Mouse (Mus musculus) liver, embryonic 14.5 days (tissue): ENCODE measurements around the gene Spock1. TPM values are rescaled to one million over a fixed set of nuclear protein-coding genes. Genes with fewer than 3 reads are reported as not detected.
A peak's percentile ranks its signal among the peaks of the same experiment; 100 is the strongest.

Experiments
- ATAC-seq: fragments of 200-750 bp; cut with Nextera tagmentation; 2 replicates; pipeline ENCODE4 v1.8.0; 2017; ENCODE audit warnings: moderate number of reproducible peaks, mild to moderate bottlenecking, moderate library complexity; ENCODE audit not compliant: insufficient read depth
- DNase-seq, 3 experiments: peaks; one replicate each; pipeline ENCODE4 v3.0.0-alpha.2; 2012 to 2013; ENCODE audit warnings: low read depth in 3 of 3, low spot score in 3 of 3
- H3K27ac ChIP-seq: fragments of 300-500 bp; sonication (generic); 2 replicates; pipeline ENCODE4 v1.5.1; 2014; ENCODE audit warnings: moderate library complexity, mild to moderate bottlenecking, control low read depth, inconsistent platforms
- H3K27me3 ChIP-seq: fragments of 300-500 bp; sonication (generic); 2 replicates; pipeline ENCODE4 v1.6.1; 2014; ENCODE audit warnings: mild to moderate bottlenecking, low read length, moderate library complexity; ENCODE audit not compliant: control insufficient read depth, insufficient read depth
- H3K36me3 ChIP-seq: fragments of 300-500 bp; sonication (generic); replicated peaks from 2 replicates; pipeline ENCODE4 v1.6.1; 2014; ENCODE audit warnings: low read depth; ENCODE audit not compliant: control insufficient read depth, insufficient read depth
- H3K4me1 ChIP-seq, 2 experiments: fragments of 200-500 bp in 1 of 2; fragments of 300-500 bp in 1 of 2; sonication (generic) in 1 of 2; replicated peaks; 2 replicates each; pipeline ENCODE4 v1.6.1; 2012 to 2014; ENCODE audit warnings: antibody characterized with exemption in 1 of 2, inconsistent platforms in 1 of 2, low read length in 1 of 2; ENCODE audit not compliant: control insufficient read depth in 2 of 2, insufficient read depth in 2 of 2
- H3K4me2 ChIP-seq: fragments of 300-500 bp; sonication (generic); 2 replicates; pipeline ENCODE4 v1.6.1; 2014; ENCODE audit warnings: low read depth, mild to moderate bottlenecking, control low read depth, moderate library complexity
- H3K4me3 ChIP-seq, 2 experiments: fragments of 200-500 bp in 1 of 2; fragments of 300-500 bp in 1 of 2; sonication (generic) in 1 of 2; 2 replicates each; pipeline ENCODE4 v1.5.1; 2012 to 2014; ENCODE audit warnings: low read depth in 2 of 2, low read length in 2 of 2, mild to moderate bottlenecking in 2 of 2, control low read depth in 1 of 2, inconsistent platforms in 1 of 2, moderate library complexity in 1 of 2; ENCODE audit not compliant: insufficient read depth in 1 of 2
- H3K9ac ChIP-seq: fragments of 300-500 bp; sonication (generic); replicated peaks from 2 replicates; pipeline ENCODE4 v1.6.1; 2014; ENCODE audit warnings: mild to moderate bottlenecking, control low read depth, moderate library complexity
- H3K9me3 ChIP-seq: fragments of 300-500 bp; sonication (generic); 2 replicates; pipeline ENCODE4 v1.6.1; 2016; ENCODE audit warnings: low read length, mixed read lengths; ENCODE audit not compliant: control insufficient read depth
- CTCF ChIP-seq: IDR thresholded peaks from 2 replicates; pipeline ENCODE4 v1.5.1; 2016; ENCODE audit warnings: antibody characterized with exemption, low read depth, control low read depth
- EP300 ChIP-seq: IDR thresholded peaks from 2 replicates; pipeline ENCODE4 v1.6.1; 2016; ENCODE audit warnings: antibody characterized with exemption, low read depth
- WGBS: fragments of 180-500 bp; shearing (Covaris S2); extraction: QIAGEN DNeasy Blood & Tissue Kit; methylation state at CpG from one replicate; pipeline ENCODE4 v1.1.7; 2014; ENCODE audit not compliant: insufficient replicate concordance; 5-methylcytosine and 5-hydroxymethylcytosine counted together
- polyA plus RNA-seq, 2 experiments: library from polyadenylated mRNA; depleted of rRNA in 1 of 2; stranded (reverse) in 1 of 2; unstranded in 1 of 2; fragments of >200 nt; fragmentation: Nextera tagmentation in 1 of 2; extraction: Ambion mirVana in 1 of 2; gene quantifications; 2 replicates each; pipeline versions ENCODE4 v1.2.1 to v1.2.3; 2012 to 2014

The Spock1 gene
- polyA plus RNA-seq, 2 experiments: 0.06 TPM; not detected in 1

DNA sequence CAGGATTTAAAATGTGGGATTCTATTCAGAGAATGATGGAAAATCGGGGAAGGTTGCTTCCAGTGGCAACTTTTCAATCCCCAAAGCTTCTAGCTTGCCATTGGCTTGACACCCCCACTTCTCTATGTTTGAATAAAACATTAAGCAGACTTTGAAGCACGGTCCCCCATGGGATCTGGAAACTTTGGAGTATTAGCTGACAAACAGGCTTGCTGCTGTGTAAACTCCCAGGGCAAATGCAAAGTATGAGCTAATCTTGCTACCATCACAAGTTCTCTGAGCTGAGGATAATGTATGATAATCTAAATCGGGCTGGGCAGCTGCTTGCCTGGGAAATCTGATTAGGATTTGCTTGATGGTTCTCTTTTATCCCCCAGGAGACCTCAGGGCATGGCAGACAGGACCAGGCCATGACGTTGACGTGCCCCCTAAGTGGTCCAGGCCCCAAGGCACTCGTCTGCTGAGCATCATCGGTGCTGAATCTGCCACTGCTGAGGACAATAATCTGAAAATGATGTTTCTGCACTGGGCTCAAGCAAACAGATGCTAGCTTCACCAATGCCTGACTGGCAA, 284.1 kb downstream of the Spock1 start:
- H3K27ac ChIP-seq: no peak overlapping the region
- ATAC-seq: no peak
- WGBS: 49% methylated on average over 7 of the region's 7 CpGs
- no peak for TF ChIP-seq CTCF
- TF ChIP-seq EP300: no peak
- H3K9me3 ChIP-seq: no peaks in the 10 kb centered on the region
- no peak for DNase-seq
- H3K36me3 ChIP-seq: no peaks in the 10 kb centered on the region
- no peak overlapping the region for H3K9ac ChIP-seq
- no peak overlapping the region for H3K4me3 ChIP-seq
- peaks cover 3 to 18% of the 10 kb centered on the region in 2 experiments; a peak in 3 of 4 replicates for H3K4me1 ChIP-seq
- H3K4me2 ChIP-seq: no peak overlapping the region
- H3K27me3 ChIP-seq: no peaks in the 10 kb centered on the region; the same call in 1 of the 2 replicates

DNA sequence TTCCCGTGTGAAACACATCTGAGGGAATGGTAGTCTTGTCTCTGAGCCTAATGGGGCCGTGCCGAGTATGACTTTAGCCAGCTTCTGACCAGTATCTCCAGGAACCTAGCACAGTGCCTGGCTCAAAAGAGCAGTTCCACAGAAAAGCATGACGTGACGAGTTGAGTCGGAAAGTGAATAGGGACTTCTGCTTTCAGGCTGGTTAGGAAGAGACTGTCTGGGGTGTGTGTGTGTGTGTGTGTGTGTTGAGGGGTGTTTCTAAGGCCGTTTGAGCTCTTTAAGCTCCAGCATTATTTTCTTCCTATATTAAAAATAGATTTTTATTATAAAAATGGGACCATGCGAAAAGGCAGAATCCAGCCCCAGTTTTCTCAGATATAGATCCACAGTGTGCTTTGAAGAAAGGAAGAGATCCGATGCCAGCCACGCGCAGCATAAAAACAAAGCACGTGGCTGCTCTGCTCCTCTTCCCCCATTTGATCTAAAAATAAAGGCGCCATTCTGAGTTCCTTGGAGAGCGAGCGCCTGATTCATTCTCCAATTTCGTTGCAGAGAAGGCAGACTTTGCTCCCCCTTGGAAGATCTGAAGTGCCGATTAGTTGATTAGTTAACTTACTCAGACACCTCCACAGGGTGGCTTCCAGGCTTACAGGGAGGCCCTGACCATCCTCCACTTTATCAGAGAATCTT, 288.9 kb downstream of the Spock1 start:
- Histone ChIP-seq H3K4me1 (no peaks in the 10 kb centered on the region), H3K4me3 (no peak overlapping the region), H3K36me3 (no peaks in the 10 kb centered on the region), H3K4me2 (no peak overlapping the region), H3K27me3 (no peaks in the 10 kb centered on the region; the same call in 1 of the 2 replicates), H3K27ac (no peak overlapping the region), H3K9me3 (no peaks in the 10 kb centered on the region), H3K9ac (no peak overlapping the region)
- TF ChIP-seq EP300 (no peak), CTCF (no peak)
- 62% methylated on average over 17 of the region's 17 CpGs for WGBS
- DNase-seq (no peak), ATAC-seq (no peak)

DNA sequence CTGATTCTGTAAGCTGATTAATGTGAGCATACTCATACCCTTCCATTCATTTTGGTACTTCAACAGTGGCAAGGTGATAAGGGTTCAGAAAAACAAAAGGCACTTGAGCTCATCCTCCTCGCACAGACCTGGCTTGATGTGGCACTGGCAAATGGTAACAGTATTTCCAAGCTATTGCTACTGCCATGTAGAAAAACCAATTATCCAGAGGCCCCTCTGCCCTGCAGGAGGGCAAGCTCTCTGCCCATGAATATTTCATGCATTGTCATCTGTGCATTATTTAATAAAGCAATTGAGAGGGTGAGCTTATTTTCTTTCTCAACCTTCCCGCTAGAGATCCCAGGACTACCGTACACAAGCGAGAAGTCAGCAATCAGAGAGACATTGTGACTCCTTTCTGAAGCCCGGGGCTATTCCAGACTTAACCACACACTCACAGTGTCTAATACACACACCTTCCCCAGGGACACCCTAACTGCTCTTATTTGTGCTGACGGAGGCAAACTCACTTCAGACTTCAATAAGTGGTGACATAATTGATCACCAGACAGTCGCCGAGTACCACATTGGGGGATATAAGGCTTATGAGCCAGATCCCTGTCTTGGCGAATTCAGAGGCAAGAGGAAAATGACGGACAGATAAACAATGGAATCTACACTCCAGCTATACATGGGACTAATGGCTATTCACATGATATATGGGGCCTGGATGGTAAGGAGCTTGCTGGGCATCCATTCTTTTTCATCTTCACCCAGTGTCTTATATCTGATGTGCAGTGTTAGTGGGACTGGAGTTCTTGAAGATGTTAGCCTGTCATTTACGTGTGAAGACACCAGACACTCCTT, 296.6 kb downstream of the Spock1 start:
- Histone ChIP-seq H3K27me3 (no peaks in the 10 kb centered on the region), H3K4me3 (no peak overlapping the region), H3K9ac (no peak overlapping the region), H3K4me2 (no peak overlapping the region), H3K36me3 (no peaks in the 10 kb centered on the region), H3K27ac (no peak overlapping the region), H3K4me1 (no peaks in the 10 kb centered on the region), H3K9me3 (no peaks in the 10 kb centered on the region)
- no peak for ATAC-seq
- DNase-seq: no peak
- TF ChIP-seq CTCF (no peak), EP300 (no peak)
- WGBS: 72% methylated on average over 11 of the region's 11 CpGs

DNA sequence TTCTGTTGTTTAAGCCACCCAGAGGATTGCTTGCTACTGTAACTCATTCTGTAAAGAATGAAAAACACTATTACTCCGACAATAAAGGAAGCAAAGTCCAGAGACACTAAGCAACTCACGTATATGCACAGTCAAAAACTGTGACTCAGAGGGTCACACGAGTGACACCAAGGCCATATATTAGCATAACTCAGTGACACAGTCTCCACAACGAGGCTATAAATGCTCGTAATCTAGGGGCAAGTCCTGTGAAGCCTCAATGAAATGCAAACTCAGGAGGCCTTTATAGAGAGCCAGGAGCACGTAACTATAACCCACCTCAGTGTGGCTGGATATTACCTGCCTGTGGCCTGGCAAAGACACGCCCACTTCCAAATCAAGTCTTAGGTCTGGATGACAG, 298.2 kb downstream of the Spock1 start:
- no peak overlapping the region for H3K27ac ChIP-seq
- H3K9me3 ChIP-seq: no peaks in the 10 kb centered on the region
- peaks cover 0 to under 1% of the 10 kb centered on the region in 2 experiments; a peak in 1 of 4 replicates for H3K4me1 ChIP-seq
- H3K9ac ChIP-seq: no peak overlapping the region
- ATAC-seq (no peak), DNase-seq (no peak)
- no peak for TF ChIP-seq CTCF
- TF ChIP-seq EP300: no peak
- no peak overlapping the region for H3K4me3 ChIP-seq
- H3K36me3 ChIP-seq: no peaks in the 10 kb centered on the region
- WGBS: 60% methylated on average over 7 of the region's 7 CpGs
- no peak overlapping the region for H3K4me2 ChIP-seq
- H3K27me3 ChIP-seq: no peaks in the 10 kb centered on the region

DNA sequence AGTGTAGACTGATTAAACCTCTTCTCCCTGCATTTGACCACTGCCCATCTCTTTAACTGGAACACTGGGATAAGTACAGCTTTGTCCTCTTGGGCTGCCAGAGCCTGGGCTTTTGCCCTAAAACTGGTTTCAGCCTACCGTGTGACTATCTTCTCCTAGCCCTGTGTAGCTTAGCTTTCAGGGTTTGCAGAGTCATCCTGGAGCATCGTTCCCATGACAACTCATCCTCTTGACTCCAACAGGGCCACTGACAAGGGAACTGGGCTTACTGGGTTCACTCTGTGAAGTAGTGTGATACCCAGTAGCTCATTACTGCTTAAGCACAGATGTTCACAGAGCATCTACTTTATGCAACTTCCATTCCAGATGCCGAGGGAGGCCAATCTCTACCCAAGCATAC, 303.7 kb downstream of the Spock1 start:
- Histone ChIP-seq H3K4me2 (no peak overlapping the region), H3K27ac (no peak overlapping the region), H3K36me3 (no peaks in the 10 kb centered on the region), H3K4me3 (no peak overlapping the region), H3K9ac (no peak overlapping the region), H3K4me1 (peaks cover 2 to 9% of the 10 kb centered on the region in 2 experiments; a peak in 2 of 4 replicates), H3K27me3 (no peaks in the 10 kb centered on the region), H3K9me3 (no peaks in the 10 kb centered on the region)
- WGBS: 63% methylated on average over 3 of the region's 3 CpGs
- DNase-seq (peak; percentile 30 to 46 (median 34)), ATAC-seq (peak; percentile 77)
- TF ChIP-seq EP300 (no peak), CTCF (no peak)
